In the genomic region with DNA sequence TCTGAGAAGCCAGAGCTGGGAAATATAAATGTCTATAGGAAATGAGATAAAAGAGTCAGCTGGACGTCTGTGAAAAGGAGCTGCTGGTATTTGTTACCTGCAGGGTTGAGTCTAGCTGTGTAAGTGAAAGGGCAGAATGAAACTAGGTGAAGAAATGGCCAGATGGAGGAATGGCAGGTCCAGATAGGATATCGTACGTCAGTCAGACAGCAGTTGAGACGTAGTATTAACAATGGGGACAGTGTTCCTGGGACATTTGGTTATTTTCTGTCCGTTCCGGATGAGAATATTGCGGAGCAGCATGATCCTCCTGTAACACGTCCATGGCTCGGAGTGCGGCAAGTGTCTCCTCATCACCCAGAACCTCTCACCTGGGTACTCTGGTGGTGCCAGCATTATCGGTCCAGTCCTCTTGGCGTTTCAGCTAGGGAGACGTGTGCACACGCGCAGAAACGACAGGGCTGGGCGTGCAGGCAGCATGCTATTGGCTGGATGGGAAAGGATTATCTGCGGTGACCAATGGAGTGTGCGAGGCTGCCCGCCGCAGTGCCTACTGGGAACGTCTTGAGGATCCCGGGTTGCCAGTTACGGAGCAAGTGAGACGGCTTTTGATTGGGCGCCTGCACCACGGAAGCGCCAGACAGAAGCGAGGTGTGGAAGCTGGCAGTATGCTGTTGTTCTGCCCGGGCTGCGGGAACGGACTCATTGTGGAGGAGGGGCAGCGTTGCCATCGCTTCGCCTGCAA, we compare ENCODE assay signal across 8 mouse cellular contexts. TPM values are rescaled to one million over a fixed set of nuclear protein-coding genes. Genes with fewer than 3 reads are reported as not detected.
DNase-seq lines count a peak whose midpoint lies in the region; ATAC-seq lines count a peak whose summit lies in the region.

A gene (plus strand): TSS at position 547 of the 745 bp plus-strand sequence.

- H3K27ac ChIP-seq in heart, embryonic 14.5 days (replicated peaks in 1 of 2; ENCODE audit: control insufficient read depth in 1 of 2, insufficient read depth in 1 of 2, low read depth in 2 of 2, low read length in 2 of 2): peak within 1 kb of the TSS; percentile 66 to 82
- H3K27ac ChIP-seq in liver, embryonic 13.5 days: peak within 1 kb of the TSS; percentile 83
- H3K27ac ChIP-seq in stomach, embryonic 16.5 days (ENCODE audit: low read length): peak within 1 kb of the TSS; percentile 77

- peaks cover 0 to 13% of the 10 kb centered on the region in 2 experiments; a peak in 3 of 4 replicates for H3K4me1 ChIP-seq in heart, embryonic 14.5 days (ENCODE audit: control insufficient read depth in 2 of 2, insufficient read depth in 2 of 2, low read length in 2 of 2)
- peaks cover 27% of the 10 kb centered on the region for H3K4me1 ChIP-seq in liver, embryonic 13.5 days (replicated peaks)
- H3K4me1 ChIP-seq in stomach, embryonic 16.5 days (ENCODE audit: control insufficient read depth, insufficient read depth, low read length): peaks cover 12% of the 10 kb centered on the region; the same call in 1 of the 2 replicates

- H3K4me3 ChIP-seq in heart, embryonic 14.5 days (ENCODE audit: control insufficient read depth in 1 of 2, insufficient read depth in 1 of 2, low read depth in 1 of 2, low read length in 2 of 2): peak within 1 kb of the TSS; percentile 88 to 97
- peak within 1 kb of the TSS; percentile 85 for H3K4me3 ChIP-seq in liver, embryonic 13.5 days (replicated peaks)
- H3K4me3 ChIP-seq in stomach, embryonic 16.5 days (replicated peaks; ENCODE audit: low read length): peak within 1 kb of the TSS; percentile 81

- peak; percentile 92 for DNase-seq in c-Kit-negative CD71-positive TER-119-positive erythroid progenitor cells, embryonic 14.5 days (ENCODE audit: low read depth, low spot score)
- peak; percentile 95 for DNase-seq in fibroblast of lung, adult 2 months (ENCODE audit: low read depth)
- peak; percentile 96 for DNase-seq in kidney, postnatal 14 days
- DNase-seq in liver, embryonic 13.5 days: peak; percentile 95
- peak; percentile 86 for DNase-seq in neural tube, embryonic 10.5 days (ENCODE audit: extremely low spot score, low spot score)

- peaks cover 23% of the 10 kb centered on the region for H3K36me3 ChIP-seq in heart, embryonic 14.5 days (ENCODE audit: control insufficient read depth, insufficient read depth, low read length)
- peaks cover 13% of the 10 kb centered on the region for H3K36me3 ChIP-seq in liver, embryonic 13.5 days
- H3K36me3 ChIP-seq in stomach, embryonic 16.5 days (ENCODE audit: control insufficient read depth, insufficient read depth, low read length): peaks cover 3% of the 10 kb centered on the region

- H3K9me3 ChIP-seq in heart, embryonic 14.5 days (ENCODE audit: control insufficient read depth, low read length): no peaks in the 10 kb centered on the region
- H3K9me3 ChIP-seq in liver, embryonic 13.5 days (replicated peaks): no peaks in the 10 kb centered on the region
- no peaks in the 10 kb centered on the region for H3K9me3 ChIP-seq in stomach, embryonic 16.5 days (replicated peaks; ENCODE audit: control insufficient read depth, low read length)

- peak within 1 kb of the TSS; percentile 83 for H3K9ac ChIP-seq in heart, embryonic 14.5 days (ENCODE audit: low read length)
- peak within 1 kb of the TSS; percentile 85 for H3K9ac ChIP-seq in liver, embryonic 13.5 days
- H3K9ac ChIP-seq in stomach, embryonic 16.5 days (ENCODE audit: low read length): peak within 1 kb of the TSS; percentile 83

- H3K27me3 ChIP-seq in heart, embryonic 14.5 days (ENCODE audit: control insufficient read depth, insufficient read depth, low read length): no peaks in the 10 kb centered on the region
- no peaks in the 10 kb centered on the region for H3K27me3 ChIP-seq in liver, embryonic 13.5 days
- H3K27me3 ChIP-seq in stomach, embryonic 16.5 days (ENCODE audit: control insufficient read depth, insufficient read depth, low read length): no peaks in the 10 kb centered on the region

- ATAC-seq in CD4-positive, CD25-positive, alpha-beta regulatory T cell, adult 4 months: peak; percentile 99
- ATAC-seq in heart, embryonic 14.5 days (ENCODE audit: insufficient number of reproducible peaks, insufficient read depth, low FRiP score, low read depth): peak; percentile 100
- ATAC-seq in liver, embryonic 13.5 days (ENCODE audit: low read depth): peak; percentile 100
- ATAC-seq in stomach, embryonic 16.5 days (ENCODE audit: insufficient read depth, low FRiP score): peak; percentile 100

- WGBS in heart, embryonic 14.5 days: under 1% methylated on average over 35 of the region's 35 CpGs
- WGBS in liver, embryonic 13.5 days (ENCODE audit: insufficient replicate concordance): under 1% methylated on average over 35 of the region's 35 CpGs
- under 1% methylated on average over 35 of the region's 35 CpGs for WGBS in stomach, embryonic 16.5 days

- H3K4me2 ChIP-seq in heart, embryonic 14.5 days (ENCODE audit: low read length): peak within 1 kb of the TSS; percentile 96
- peak within 1 kb of the TSS; percentile 93 for H3K4me2 ChIP-seq in liver, embryonic 13.5 days
- H3K4me2 ChIP-seq in stomach, embryonic 16.5 days (ENCODE audit: low read depth, low read length): peak within 1 kb of the TSS; percentile 89

RNA-seq across cellular contexts. Expression of the gene that starts here (rescaled TPM):
- polyA plus RNA-seq in CD4-positive, CD25-positive, alpha-beta regulatory T cell, adult 4 months (2017; shearing (Covaris generic)): 10 to 100 TPM; 54.0 to 72.0 TPM
- 44.9 and 47.7 TPM in 2 replicates for polyA plus RNA-seq in heart, embryonic 14.5 days (2014; fragmentation: Nextera tagmentation; extraction: Ambion mirVana)
- polyA plus RNA-seq in liver, embryonic 13.5 days (2015; fragmentation: Nextera tagmentation; extraction: Ambion mirVana): 41.2 and 41.5 TPM in 2 replicates
- polyA plus RNA-seq in stomach, embryonic 16.5 days (2015; fragmentation: Nextera tagmentation; extraction: Ambion mirVana): 76.8 and 79.1 TPM in 2 replicates

Comparison
In these comparisons a context has a peak if more than half of its experiments do, and no peak if none do; other contexts are left out.
1. Peak in every context shown above with its lines: DNase-seq, ATAC-seq, H3K4me3 ChIP-seq and H3K27ac ChIP-seq.